Mouse (Mus musculus): ENCODE data around the gene Xpo4. TPM values are rescaled to one million over a fixed set of nuclear protein-coding genes. Genes with fewer than 3 reads are reported as not detected.

The Xpo4 gene
- total RNA-seq, 2 experiments from 2014 or later = 48.5 to 61.1 TPM

Other genes with a start within 250 kb of the Xpo4 start
- 5.7 and 6.0 TPM in 2 replicates for gene Ift88, start 241.4 kb downstream of the Xpo4 start, total RNA-seq (2014; fragmentation: Nextera tagmentation)
- 7.2 and 13.5 TPM in 2 replicates for gene Ift88, start 241.4 kb downstream of the Xpo4 start, total RNA-seq (2017)
- not detected in 2 replicates for gene Il17d, start 140.7 kb downstream of the Xpo4 start, total RNA-seq (2014; fragmentation: Nextera tagmentation)
- not detected in 2 replicates for gene Il17d, start 140.7 kb downstream of the Xpo4 start, total RNA-seq (2017)
- gene Eef1akmt1, start 93.8 kb downstream of the Xpo4 start, total RNA-seq (2014; fragmentation: Nextera tagmentation) = 42.2 and 46.4 TPM in 2 replicates
- gene Eef1akmt1, start 93.8 kb downstream of the Xpo4 start, total RNA-seq (2017) = 14.7 and 18.2 TPM in 2 replicates
- not detected in 2 replicates for gene Gm49361, start 80.7 kb upstream of the Xpo4 start, total RNA-seq (2014; fragmentation: Nextera tagmentation)
- not detected in 2 replicates for gene Gm49361, start 80.7 kb upstream of the Xpo4 start, total RNA-seq (2017)
- gene Lats2, start 93.0 kb upstream of the Xpo4 start, total RNA-seq (2014; fragmentation: Nextera tagmentation) = 6.3 and 11.0 TPM in 2 replicates
- gene Lats2, start 93.0 kb upstream of the Xpo4 start, total RNA-seq (2017) = 2.4 and 3.2 TPM in 2 replicates
- gene Sap18, start 132.8 kb upstream of the Xpo4 start, total RNA-seq (2014; fragmentation: Nextera tagmentation) = 172 and 187 TPM in 2 replicates
- gene Sap18, start 132.8 kb upstream of the Xpo4 start, total RNA-seq (2017) = 28.6 and 29.8 TPM in 2 replicates
- 20.4 and 27.5 TPM in 2 replicates for gene Ska3, start 160.8 kb upstream of the Xpo4 start, total RNA-seq (2014; fragmentation: Nextera tagmentation)
- 23.6 and 26.2 TPM in 2 replicates for gene Ska3, start 160.8 kb upstream of the Xpo4 start, total RNA-seq (2017)
- gene Mrpl57, start 160.8 kb upstream of the Xpo4 start, total RNA-seq (2014; fragmentation: Nextera tagmentation) = 85.5 and 155 TPM in 2 replicates
- 70.6 and 73.8 TPM in 2 replicates for gene Mrpl57, start 160.8 kb upstream of the Xpo4 start, total RNA-seq (2017)
- gene Zdhhc20, start 224.8 kb upstream of the Xpo4 start, total RNA-seq (2014; fragmentation: Nextera tagmentation) = 13.0 and 15.2 TPM in 2 replicates
- gene Zdhhc20, start 224.8 kb upstream of the Xpo4 start, total RNA-seq (2017) = 16.8 and 24.5 TPM in 2 replicates